Mouse (Mus musculus) MEL (cell line): ENCODE measurements around the gene Supt4a. TPM values are rescaled to one million over a fixed set of nuclear protein-coding genes. Genes with fewer than 3 reads are reported as not detected.

Experiments
- DNase-seq: peaks from one replicate; pipeline ENCODE4 v3.0.0; 2011; ENCODE audit warnings: low read depth, low spot score
- H3K27ac ChIP-seq: 2 replicates; pipeline ENCODE4 v1.5.1; 2012; ENCODE audit warnings: low read depth, mild to moderate bottlenecking, control low read depth, low read length, moderate library complexity; ENCODE audit not compliant: control insufficient read depth
- H3K27me3 ChIP-seq, 2 experiments: fragments of 150-350 bp in 1 of 2; sonication (generic) in 1 of 2; 2 replicates each; pipeline ENCODE4 v1.6.1; 2012; ENCODE audit warnings: low read length in 2 of 2, mild to moderate bottlenecking in 2 of 2, improper control_type of control experiment in 1 of 2, moderate library complexity in 1 of 2; ENCODE audit not compliant: insufficient read depth in 2 of 2, control insufficient read depth in 1 of 2
- H3K36me3 ChIP-seq, 2 experiments: 2 replicates each; pipeline ENCODE4 v1.6.1; 2012 to 2014; ENCODE audit warnings: low read length in 2 of 2, improper control_type of control experiment in 1 of 2, inconsistent platforms in 1 of 2, mild to moderate bottlenecking in 1 of 2; ENCODE audit not compliant: insufficient read depth in 2 of 2, control insufficient read depth in 1 of 2
- H3K4me1 ChIP-seq, 2 experiments: fragments of 150-350 bp in 1 of 2; sonication (generic) in 1 of 2; 2 replicates each; pipeline ENCODE4 v1.6.1; 2012; ENCODE audit warnings: low read length in 2 of 2, improper control_type of control experiment in 1 of 2, mild to moderate bottlenecking in 1 of 2; ENCODE audit not compliant: insufficient read depth in 2 of 2, control insufficient read depth in 1 of 2
- H3K4me3 ChIP-seq, 2 experiments: fragments of 150-350 bp in 1 of 2; sonication (generic) in 1 of 2; 2 replicates each; pipeline ENCODE4 v1.5.1; 2012; ENCODE audit warnings: low read depth in 2 of 2, low read length in 2 of 2, mild to moderate bottlenecking in 2 of 2, moderate library complexity in 2 of 2, control low read depth in 1 of 2, improper control_type of control experiment in 1 of 2; ENCODE audit not compliant: control insufficient read depth in 1 of 2, insufficient read depth in 1 of 2
- H3K79me2 ChIP-seq: 2 replicates; pipeline ENCODE4 v1.6.1; 2012; ENCODE audit warnings: mild to moderate bottlenecking, low read length, moderate library complexity; ENCODE audit not compliant: control insufficient read depth, poor library complexity, insufficient read depth
- H3K9ac ChIP-seq: 2 replicates; pipeline ENCODE4 v1.6.1; 2012; ENCODE audit warnings: low read depth, mild to moderate bottlenecking, control low read depth, low read length, moderate library complexity; ENCODE audit not compliant: control insufficient read depth, poor library complexity, severe bottlenecking
- H3K9me3 ChIP-seq: fragments of 150-350 bp; sonication (generic); replicated peaks from 2 replicates; pipeline ENCODE4 v1.6.1; 2012; ENCODE audit warnings: mild to moderate bottlenecking, low read length, improper control_type of control experiment, moderate library complexity; ENCODE audit not compliant: insufficient read depth
- CHD2 ChIP-seq: IDR thresholded peaks from 2 replicates; pipeline ENCODE4 v1.6.1; 2011; ENCODE audit warnings: low read length, improper control_type of control experiment
- EP300 ChIP-seq, 2 experiments: IDR thresholded peaks; 2 replicates each; pipeline ENCODE4 v1.6.1; 2011; ENCODE audit warnings: improper control_type of control experiment in 2 of 2, low read length in 2 of 2, low read depth in 1 of 2, mild to moderate bottlenecking in 1 of 2
- ETS1 ChIP-seq: IDR thresholded peaks from 2 replicates; pipeline ENCODE4 v1.6.1; 2012; ENCODE audit warnings: low read depth, mild to moderate bottlenecking, inconsistent platforms, low read length, improper control_type of control experiment, moderate library complexity
- HCFC1 ChIP-seq: IDR thresholded peaks from 2 replicates; pipeline ENCODE4 v1.6.1; 2012; ENCODE audit warnings: low read depth, mild to moderate bottlenecking, inconsistent platforms, low read length, improper control_type of control experiment, moderate library complexity
- MAX ChIP-seq: IDR thresholded peaks from 2 replicates; pipeline ENCODE4 v1.6.1; 2011; ENCODE audit warnings: low read length, improper control_type of control experiment
- MAZ ChIP-seq: IDR thresholded peaks from 2 replicates; pipeline ENCODE4 v1.6.1; 2012; ENCODE audit warnings: low read depth, mild to moderate bottlenecking, inconsistent platforms, low read length, improper control_type of control experiment
- MYB ChIP-seq: IDR thresholded peaks from 2 replicates; pipeline ENCODE4 v1.6.1; 2011; ENCODE audit warnings: mild to moderate bottlenecking, low read depth, low read length, improper control_type of control experiment
- NRF1 ChIP-seq: IDR thresholded peaks from 2 replicates; pipeline ENCODE4 v1.6.1; 2014; ENCODE audit warnings: low read depth, mild to moderate bottlenecking, inconsistent platforms, low read length, improper control_type of control experiment, moderate library complexity; ENCODE audit not compliant: poor library complexity, insufficient read depth, severe bottlenecking
- POLR2A ChIP-seq, 2 experiments: IDR thresholded peaks; 2 replicates each; pipeline ENCODE4 v1.6.1; 2011 to 2012; ENCODE audit warnings: low read length in 2 of 2, mild to moderate bottlenecking in 2 of 2, control low read depth in 1 of 2, improper control_type of control experiment in 1 of 2, low read depth in 1 of 2, moderate library complexity in 1 of 2; ENCODE audit not compliant: control insufficient read depth in 1 of 2, insufficient read depth in 1 of 2, poor library complexity in 1 of 2
- POLR2AphosphoS2 ChIP-seq: IDR thresholded peaks from 2 replicates; pipeline ENCODE4 v1.6.1; 2011; ENCODE audit warnings: low read length, improper control_type of control experiment
- POLR2AphosphoS5 ChIP-seq: IDR thresholded peaks from 2 replicates; pipeline ENCODE4 v1.6.1; 2012; ENCODE audit warnings: low read depth, borderline replicate concordance, mild to moderate bottlenecking, inconsistent platforms, low read length, moderate library complexity, mixed read lengths
- SMC3 ChIP-seq: IDR thresholded peaks from 2 replicates; pipeline ENCODE4 v1.6.1; 2011; ENCODE audit warnings: low read depth, low read length, improper control_type of control experiment
- TBP ChIP-seq: IDR thresholded peaks from 2 replicates; pipeline ENCODE4 v1.8.0; 2011; ENCODE audit warnings: low read depth, low read length, improper control_type of control experiment
- UBTF ChIP-seq: IDR thresholded peaks from 2 replicates; pipeline ENCODE4 v1.6.1; 2012; ENCODE audit warnings: low read depth, mild to moderate bottlenecking, inconsistent platforms, low read length, improper control_type of control experiment, moderate library complexity, borderline replicate concordance; ENCODE audit not compliant: insufficient read depth
- USF2 ChIP-seq, 2 experiments: IDR thresholded peaks; 2 replicates each; pipeline ENCODE4 v1.6.1; 2011 to 2012; ENCODE audit warnings: improper control_type of control experiment in 2 of 2, low read length in 2 of 2, borderline replicate concordance in 1 of 2, inconsistent platforms in 1 of 2, low read depth in 1 of 2, mild to moderate bottlenecking in 1 of 2; ENCODE audit not compliant: insufficient read depth in 1 of 2
- ZC3H11A ChIP-seq: IDR thresholded peaks from 2 replicates; pipeline ENCODE4 v1.6.1; 2012; ENCODE audit warnings: low read depth, mild to moderate bottlenecking, inconsistent platforms, low read length, improper control_type of control experiment
- ZMIZ1 ChIP-seq: IDR thresholded peaks from 2 replicates; pipeline ENCODE4 v1.6.1; 2012; ENCODE audit warnings: low read depth, mild to moderate bottlenecking, inconsistent platforms, low read length, improper control_type of control experiment, moderate library complexity
- polyA plus RNA-seq, 2 experiments: library from polyadenylated mRNA; stranded (reverse) in 1 of 2; unstranded in 1 of 2; fragments of >175 nt in 1 of 2; fragments of >200 nt in 1 of 2; gene quantifications; 2 replicates each; pipeline versions ENCODE4 v1.2.1 to v1.2.4; 2012; ENCODE audit warnings: low replicate concordance in 2 of 2, low read depth in 1 of 2; ENCODE audit not compliant: insufficient read length in 2 of 2, insufficient read depth in 1 of 2, missing spikeins in 1 of 2
- total RNA-seq: library from RNA; depleted of rRNA; stranded (reverse); fragments of 300-350 nt; gene quantifications from 2 replicates; pipeline ENCODE4 v1.2.3, GENCODE M21; 2012

Gene Supt4a
- total and polyA plus RNA-seq, 3 experiments, result 223 to 332 TPM; not detected in 1

DNA sequence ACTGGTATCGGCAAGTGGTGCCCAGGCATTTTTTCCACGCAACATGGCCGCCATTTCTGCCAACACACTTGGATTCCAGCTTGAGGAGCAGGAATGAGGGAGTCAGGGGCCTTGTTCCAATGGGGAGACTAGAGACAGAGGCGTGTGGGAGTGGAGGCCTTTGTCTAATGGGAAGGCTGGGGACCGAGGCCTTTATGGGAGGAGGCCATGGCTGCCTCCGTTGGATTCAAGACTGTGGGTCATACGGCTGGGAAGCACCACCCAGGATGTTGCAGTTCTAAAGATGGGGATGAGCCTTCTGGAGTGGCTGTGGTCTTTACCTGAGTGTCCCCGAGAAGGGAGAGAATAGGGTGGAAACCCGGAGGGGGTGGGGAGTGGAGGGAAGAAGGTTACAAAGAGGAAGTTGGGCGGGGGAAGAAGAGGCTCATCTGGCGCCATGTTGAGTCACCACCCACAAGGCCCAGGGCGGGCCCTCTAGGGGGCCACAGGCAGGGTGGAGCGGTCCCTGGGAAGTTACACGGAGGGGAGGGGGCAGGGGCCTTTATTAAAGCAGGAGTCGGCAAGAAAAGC, 19.0 kb downstream of the Supt4a start (continued):
- TF ChIP-seq HCFC1 (no peak), USF2 (IDR thresholded peaks at IDR 0.05; ENCODE audit: borderline replicate concordance in 1 of 2, insufficient read depth in 1 of 2, low read depth in 1 of 2, low read length in 2 of 2) (no peak), EP300 (IDR thresholded peaks at IDR 0.05; ENCODE audit: low read depth in 1 of 2, low read length in 2 of 2) (no peak), POLR2AphosphoS2 (no peak)

GRCm38 (mm10) chr11:87757001-87757954, 19.9 kb downstream of the Supt4a start:
- H3K27me3 ChIP-seq, result no peaks in the 10 kb centered on the region
- peak; percentile 74 for DNase-seq
- TF ChIP-seq TBP, result peak; percentile 60
- TF ChIP-seq NRF1, result no peak
- no peak for TF ChIP-seq MYB
- TF ChIP-seq CHD2, result no peak
- TF ChIP-seq POLR2A (IDR thresholded peaks at IDR 0.05; ENCODE audit: control insufficient read depth in 1 of 2, insufficient read depth in 1 of 2, low read depth in 1 of 2, low read length in 2 of 2, poor library complexity in 1 of 2), result peak; percentile 32 to 55; a peak in 2 of 4 replicates
- TF ChIP-seq MAX, result no peak
- TF ChIP-seq ZC3H11A, result no peak
- no peak for TF ChIP-seq ETS1
- 0 out of 2 replicates have a peak, but pooled peaks have one; percentile 3 for TF ChIP-seq UBTF
- no peak for TF ChIP-seq ZMIZ1
- no peak for TF ChIP-seq SMC3
- TF ChIP-seq MAZ, result no peak
- TF ChIP-seq POLR2AphosphoS5, result 0 out of 2 replicates have a peak, but pooled peaks have one; percentile 48
- peak overlapping the region; percentile 95 for H3K9ac ChIP-seq
- H3K79me2 ChIP-seq, result peaks cover 48% of the 10 kb centered on the region
- H3K9me3 ChIP-seq, result no peaks in the 10 kb centered on the region
- peak overlapping the region; percentile 86 for H3K27ac ChIP-seq
- H3K4me3 ChIP-seq, result peak overlapping the region; percentile 25 to 94
- H3K36me3 ChIP-seq, result peaks cover 2 to 18% of the 10 kb centered on the region in 2 experiments; a peak in 3 of 4 replicates
- H3K4me1 ChIP-seq, result peaks cover under 1 to 20% of the 10 kb centered on the region in 2 experiments; a peak in 3 of 4 replicates
